ENCODE assay signal across 23 mouse cellular contexts in genomic region chr2:14312505-14313380, GRCm38 (mm10).
DNase-seq lines count a peak whose midpoint lies in the region; ATAC-seq lines count a peak whose summit lies in the region.
"Had no signal": no experiment of that assay in that cellular context is flagged by ENCODE, and none has a peak within 500 bp of the region (broad histone marks: within the 10 kb centered on the region; RNA-seq: fewer than 3 reads in every experiment).

No protein-coding gene starts in this region.

- WGBS in forebrain, embryonic 16.5 days: 62% methylated on average over 4 of the region's 4 CpGs
- 86% methylated on average over 4 of the region's 4 CpGs for WGBS in forebrain, embryonic 13.5 days

- peak; percentile 59 for DNase-seq in fibroblast of lung, adult 2 months (ENCODE audit: low read depth)
- DNase-seq in mesoderm, embryonic 11.5 days (ENCODE audit: low read depth, low spot score): peak; percentile 10
- DNase-seq in heart, postnatal 4 days: no peak
- no peak for DNase-seq in ovary, adult 18-20 months (ENCODE audit: low spot score)
- DNase-seq: adrenal gland, postnatal 10 days; cerebellum, adult 18-20 months; gastrocnemius, postnatal 25 days; heart, postnatal 14 days; kidney, adult 11 months; kidney, postnatal 10 days; thymus, adult 2 months had no signal

- no peak overlapping the region for H3K4me2 ChIP-seq in forebrain, embryonic 16.5 days (ENCODE audit: low read length)
- no peak overlapping the region for H3K4me2 ChIP-seq in forebrain, embryonic 13.5 days
- H3K4me2 ChIP-seq: hindbrain, embryonic 15.5 days; limb, embryonic 12.5 days; liver, embryonic 15.5 days; neural tube, embryonic 13.5 days had no signal

- no peak overlapping the region for H3K27ac ChIP-seq in forebrain, embryonic 16.5 days (ENCODE audit: low read length)
- H3K27ac ChIP-seq in forebrain, embryonic 13.5 days: no peak overlapping the region
- H3K27ac ChIP-seq: heart, embryonic 10.5 days; hindbrain, embryonic 15.5 days; left cerebral cortex, adult 2 months; limb, embryonic 12.5 days; liver, embryonic 15.5 days; neural tube, embryonic 13.5 days had no signal

- H3K9ac ChIP-seq in forebrain, embryonic 16.5 days (replicated peaks; ENCODE audit: low read depth, low read length): no peak overlapping the region
- no peak overlapping the region for H3K9ac ChIP-seq in forebrain, embryonic 13.5 days
- H3K9ac ChIP-seq: hindbrain, embryonic 15.5 days; limb, embryonic 12.5 days; liver, embryonic 15.5 days; neural tube, embryonic 13.5 days had no signal

- H3K4me1 ChIP-seq in forebrain, embryonic 16.5 days (replicated peaks; ENCODE audit: control insufficient read depth, insufficient read depth, low read length): no peaks in the 10 kb centered on the region
- H3K4me1 ChIP-seq in forebrain, embryonic 13.5 days: no peaks in the 10 kb centered on the region
- peaks cover 67% of the 10 kb centered on the region for H3K4me1 ChIP-seq in megakaryocyte, embryonic 14.5 days
- H3K4me1 ChIP-seq: heart, embryonic 10.5 days; hindbrain, embryonic 15.5 days; limb, embryonic 12.5 days; liver, embryonic 15.5 days; neural tube, embryonic 13.5 days had no signal

- H3K36me3 ChIP-seq in forebrain, embryonic 16.5 days (ENCODE audit: control insufficient read depth, insufficient read depth): no peaks in the 10 kb centered on the region
- H3K36me3 ChIP-seq in forebrain, embryonic 13.5 days (ENCODE audit: poor library complexity, severe bottlenecking): no peaks in the 10 kb centered on the region
- H3K36me3 ChIP-seq in megakaryocyte, embryonic 14.5 days (replicated peaks; ENCODE audit: low read length): peaks cover 26% of the 10 kb centered on the region
- H3K36me3 ChIP-seq: heart, embryonic 10.5 days; hindbrain, embryonic 15.5 days; limb, embryonic 12.5 days; liver, embryonic 15.5 days; neural tube, embryonic 13.5 days had no signal

- peaks cover 4% of the 10 kb centered on the region for H3K9me3 ChIP-seq in forebrain, embryonic 16.5 days (ENCODE audit: control insufficient read depth, low read length)
- 0 out of 2 replicates have a peak, but pooled peaks cover 4% of the 10 kb centered on the region for H3K9me3 ChIP-seq in forebrain, embryonic 13.5 days (replicated peaks)
- peaks cover 14% of the 10 kb centered on the region for H3K9me3 ChIP-seq in megakaryocyte, embryonic 14.5 days
- H3K9me3 ChIP-seq: heart, embryonic 10.5 days; hindbrain, embryonic 15.5 days; liver, embryonic 15.5 days had no signal

- H3K27me3 ChIP-seq in forebrain, embryonic 16.5 days (replicated peaks; ENCODE audit: control insufficient read depth, insufficient read depth, low read length): no peaks in the 10 kb centered on the region
- no peaks in the 10 kb centered on the region for H3K27me3 ChIP-seq in forebrain, embryonic 13.5 days
- H3K27me3 ChIP-seq in megakaryocyte, embryonic 14.5 days (replicated peaks): no peaks in the 10 kb centered on the region
- H3K27me3 ChIP-seq: hindbrain, embryonic 15.5 days; limb, embryonic 12.5 days; liver, embryonic 15.5 days; neural tube, embryonic 13.5 days had no signal

- H3K4me3 ChIP-seq in forebrain, embryonic 16.5 days (replicated peaks; ENCODE audit: low read length): no peak overlapping the region
- H3K4me3 ChIP-seq in forebrain, embryonic 13.5 days: no peak overlapping the region
- peak overlapping the region; percentile 57 for H3K4me3 ChIP-seq in megakaryocyte, embryonic 14.5 days (replicated peaks)
- H3K4me3 ChIP-seq: erythroblast, embryonic 14.5 days; heart, embryonic 10.5 days; hindbrain, embryonic 15.5 days; left cerebral cortex, adult 2 months; limb, embryonic 12.5 days; liver, embryonic 15.5 days; neural tube, embryonic 13.5 days had no signal

- ATAC-seq in forebrain, embryonic 16.5 days: peak; percentile 82
- no peak for ATAC-seq in forebrain, embryonic 13.5 days
- ATAC-seq in megakaryocyte, adult 5-6 weeks (ENCODE audit: poor library complexity, severe bottlenecking): no peak
- ATAC-seq: lung, postnatal 0 days had no signal

Comparison
In these comparisons a context has a peak if more than half of its experiments do, and no peak if none do; other contexts are left out.
1. DNase-seq: peak in fibroblast of lung, adult 2 months (single experiment) and mesoderm, embryonic 11.5 days (single experiment); none in heart, postnatal 4 days (single experiment) and ovary, adult 18-20 months (single experiment).